Mouse (Mus musculus) heart, embryonic 16.5 days (tissue): ENCODE data around the gene Pola1. TPM values are rescaled to one million over a fixed set of nuclear protein-coding genes. Genes with fewer than 3 reads are reported as not detected.

ENCODE experiments used
- ATAC-seq: fragments of 200-750 bp; cut with Nextera tagmentation; replicated peaks from 2 replicates; pipeline ENCODE4 v1.8.0; 2017; ENCODE audit warnings: moderate number of reproducible peaks; ENCODE audit not compliant: insufficient read depth, low FRiP score; ENCODE audit errors: extremely low read depth
- H3K27ac ChIP-seq: fragments of 300-500 bp; sonication (generic); 2 replicates; pipeline ENCODE4 v1.5.1; 2014; ENCODE audit warnings: mild to moderate bottlenecking, low read length, control low read depth, moderate library complexity
- H3K27me3 ChIP-seq: fragments of 300-500 bp; sonication (generic); 2 replicates; pipeline ENCODE4 v1.6.1; 2014; ENCODE audit warnings: low read length, mixed read lengths; ENCODE audit not compliant: control insufficient read depth, insufficient read depth
- H3K36me3 ChIP-seq: fragments of 300-500 bp; sonication (generic); 2 replicates; pipeline ENCODE4 v1.6.1; 2014; ENCODE audit not compliant: control insufficient read depth, insufficient read depth
- H3K4me1 ChIP-seq: fragments of 300-500 bp; sonication (generic); 2 replicates; pipeline ENCODE4 v1.6.1; 2014; ENCODE audit warnings: low read length, mixed read lengths; ENCODE audit not compliant: control insufficient read depth, insufficient read depth
- H3K4me2 ChIP-seq: fragments of 300-500 bp; sonication (generic); 2 replicates; pipeline ENCODE4 v1.6.1; 2014; ENCODE audit warnings: low read depth, mild to moderate bottlenecking, control low read depth, low read length
- H3K4me3 ChIP-seq: fragments of 300-500 bp; sonication (generic); 2 replicates; pipeline ENCODE4 v1.5.1; 2014; ENCODE audit warnings: mild to moderate bottlenecking, control low read depth, low read length
- H3K9ac ChIP-seq: fragments of 300-500 bp; sonication (generic); 2 replicates; pipeline ENCODE4 v1.6.1; 2014; ENCODE audit warnings: low read length, control low read depth
- H3K9me3 ChIP-seq: fragments of 300-500 bp; sonication (generic); replicated peaks from 2 replicates; pipeline ENCODE4 v1.6.1; 2016; ENCODE audit warnings: low read length; ENCODE audit not compliant: control insufficient read depth
- WGBS: fragments of 180-500 bp; shearing (Covaris S2); extraction: QIAGEN DNeasy Blood & Tissue Kit; methylation state at CpG from one replicate; pipeline ENCODE4 v1.1.7; 2014; 5-methylcytosine and 5-hydroxymethylcytosine counted together
- polyA plus RNA-seq: library from polyadenylated mRNA; unstranded; fragments of >200 nt; fragmentation: Nextera tagmentation; extraction: Ambion mirVana; gene quantifications from 2 replicates; pipeline ENCODE4 v1.2.1, GENCODE M21; 2015

Gene Pola1
- polyA plus RNA-seq, 1 experiment from 2014 or later: 11.6 TPM

DNA sequence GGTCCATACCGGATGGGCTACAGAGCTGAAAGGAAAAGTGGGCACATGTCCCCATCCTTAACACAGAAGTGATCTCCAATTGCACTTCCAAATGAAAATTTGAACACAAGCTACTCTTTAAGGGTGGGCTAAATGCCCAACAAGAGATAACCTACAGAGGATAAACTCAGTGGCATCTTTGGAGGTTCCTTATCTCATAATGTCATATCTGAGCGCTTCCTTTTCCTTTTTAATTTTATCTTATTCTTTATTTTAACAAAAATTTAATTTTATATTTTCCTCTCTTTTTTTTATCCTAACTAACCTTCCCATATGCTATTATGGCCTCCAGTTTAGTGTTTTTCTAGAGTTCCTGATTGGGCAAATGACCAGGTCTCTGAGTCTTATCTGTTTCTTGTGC, 18.8 kb upstream of the Pola1 start:
- H3K27ac ChIP-seq: no peak overlapping the region
- no peak for ATAC-seq
- no peak overlapping the region for H3K4me3 ChIP-seq
- no peaks in the 10 kb centered on the region for H3K36me3 ChIP-seq
- H3K4me2 ChIP-seq: no peak overlapping the region
- H3K27me3 ChIP-seq: no peaks in the 10 kb centered on the region
- H3K9ac ChIP-seq: no peak overlapping the region
- H3K9me3 ChIP-seq: no peaks in the 10 kb centered on the region
- H3K4me1 ChIP-seq: no peaks in the 10 kb centered on the region
- WGBS: 87% methylated on average over 2 of the region's 2 CpGs

DNA sequence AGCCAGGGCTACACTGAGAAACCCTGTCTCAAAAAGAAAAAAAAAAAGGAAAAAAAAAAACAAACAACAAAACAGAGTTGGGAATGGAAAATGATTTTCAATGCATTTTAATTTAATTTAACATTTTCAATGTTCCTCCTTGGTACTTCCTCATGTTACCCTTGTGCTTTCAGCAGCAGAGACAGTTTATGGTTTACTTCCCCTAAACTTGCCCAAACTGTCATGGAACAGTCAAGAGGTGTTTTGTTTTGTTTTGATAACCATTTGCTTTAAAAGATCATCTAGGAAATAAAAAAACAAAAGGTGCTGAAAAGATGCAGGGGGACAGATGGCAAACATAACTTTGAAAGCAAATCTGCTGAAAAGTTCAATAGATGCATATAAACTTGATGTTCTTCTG, 12.1 kb upstream of the Pola1 start:
- H3K9ac ChIP-seq: no peak overlapping the region
- H3K4me2 ChIP-seq: no peak overlapping the region
- H3K9me3 ChIP-seq: no peaks in the 10 kb centered on the region
- no peaks in the 10 kb centered on the region for H3K4me1 ChIP-seq
- H3K4me3 ChIP-seq: no peak overlapping the region
- no peaks in the 10 kb centered on the region for H3K36me3 ChIP-seq
- no peaks in the 10 kb centered on the region for H3K27me3 ChIP-seq
- ATAC-seq: no peak
- no peak overlapping the region for H3K27ac ChIP-seq

DNA sequence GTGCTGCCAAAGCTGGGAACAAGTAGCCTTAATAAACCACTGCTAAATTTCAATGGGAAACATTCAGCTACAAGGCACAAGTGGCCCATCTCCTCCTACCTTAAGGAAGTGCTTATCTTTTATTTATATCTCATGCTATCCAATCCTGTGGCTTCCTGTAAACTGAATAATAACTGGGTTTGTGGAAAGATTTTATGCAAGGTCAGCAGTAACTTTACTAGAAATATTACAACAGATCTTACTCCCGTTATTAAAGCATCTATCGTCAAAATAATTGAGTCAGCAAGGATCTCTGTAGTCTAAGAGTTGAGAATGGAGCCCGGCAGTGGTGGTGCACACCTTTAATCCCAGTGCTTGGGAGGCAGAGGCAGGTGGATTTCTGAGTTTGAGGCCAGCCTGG, 11.6 kb upstream of the Pola1 start:
- no peak overlapping the region for H3K4me2 ChIP-seq
- no peak for ATAC-seq
- H3K9ac ChIP-seq: no peak overlapping the region
- H3K36me3 ChIP-seq: no peaks in the 10 kb centered on the region
- H3K27ac ChIP-seq: no peak overlapping the region
- no peaks in the 10 kb centered on the region for H3K9me3 ChIP-seq
- no peaks in the 10 kb centered on the region for H3K27me3 ChIP-seq
- H3K4me3 ChIP-seq: no peak overlapping the region
- no peaks in the 10 kb centered on the region for H3K4me1 ChIP-seq
- 75% methylated on average over 3 of the region's 3 CpGs for WGBS

DNA sequence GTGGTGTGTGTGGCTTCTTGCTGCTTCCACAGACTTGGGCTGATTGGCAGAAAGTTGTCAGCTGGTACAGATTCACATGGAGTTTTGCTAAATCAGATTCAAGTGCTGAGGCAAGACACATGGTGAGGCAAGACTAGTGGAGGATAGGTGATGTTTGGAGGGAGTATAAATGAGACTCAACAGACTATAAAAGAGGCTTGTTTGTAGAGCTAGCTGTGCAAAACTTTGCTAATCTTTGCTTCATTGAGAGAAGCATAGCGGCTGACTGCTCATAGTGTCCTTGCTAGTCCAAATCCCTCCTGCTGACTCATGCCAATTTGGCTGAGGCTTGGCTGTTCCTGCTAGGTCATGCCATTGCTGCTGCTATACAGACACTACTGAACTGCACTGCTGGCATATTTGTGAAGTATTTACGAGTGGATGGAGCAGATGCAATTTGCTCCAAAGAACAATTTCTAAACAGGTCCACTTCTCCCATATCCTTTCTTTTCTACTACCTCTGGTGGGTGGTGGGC, 3.0 kb upstream of the Pola1 start:
- no peaks in the 10 kb centered on the region for H3K27me3 ChIP-seq
- H3K9me3 ChIP-seq: no peaks in the 10 kb centered on the region
- no peak for ATAC-seq
- H3K9ac ChIP-seq: no peak overlapping the region
- H3K4me3 ChIP-seq: no peak overlapping the region
- WGBS: 63% methylated on average over 2 of the region's 2 CpGs
- H3K36me3 ChIP-seq: no peaks in the 10 kb centered on the region
- H3K4me1 ChIP-seq: peaks cover 3% of the 10 kb centered on the region
- H3K27ac ChIP-seq: no peak overlapping the region
- no peak overlapping the region for H3K4me2 ChIP-seq

DNA sequence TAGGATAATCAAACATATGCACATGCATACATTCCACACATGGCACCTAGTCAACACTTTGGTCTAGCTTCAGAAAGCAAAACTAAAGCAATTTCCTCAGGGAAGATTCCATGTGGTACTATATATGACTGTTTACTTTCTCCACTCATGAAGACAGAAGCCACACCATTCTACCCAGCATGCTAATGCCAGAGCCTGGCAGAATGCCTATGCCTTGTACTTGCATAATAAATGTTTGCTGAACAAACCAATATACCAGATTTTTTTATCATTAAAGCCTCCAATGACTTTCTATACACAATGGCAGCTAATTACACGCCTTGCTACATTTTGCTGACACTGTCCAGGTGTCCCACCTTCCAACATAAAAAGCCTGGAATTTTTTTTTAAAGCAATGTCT, 1.7 kb downstream of the Pola1 start:
- H3K9me3 ChIP-seq: no peaks in the 10 kb centered on the region
- H3K36me3 ChIP-seq: no peaks in the 10 kb centered on the region
- H3K9ac ChIP-seq: no peak overlapping the region
- no peak overlapping the region; the same call in 1 of the 2 replicates for H3K4me2 ChIP-seq
- H3K27me3 ChIP-seq: no peaks in the 10 kb centered on the region
- H3K27ac ChIP-seq: no peak overlapping the region
- WGBS: 54% methylated on average over 1 of the region's 1 CpGs
- H3K4me1 ChIP-seq: peaks cover 3% of the 10 kb centered on the region
- no peak for ATAC-seq
- peak overlapping the region; percentile 66; the same call in 1 of the 2 replicates for H3K4me3 ChIP-seq

DNA sequence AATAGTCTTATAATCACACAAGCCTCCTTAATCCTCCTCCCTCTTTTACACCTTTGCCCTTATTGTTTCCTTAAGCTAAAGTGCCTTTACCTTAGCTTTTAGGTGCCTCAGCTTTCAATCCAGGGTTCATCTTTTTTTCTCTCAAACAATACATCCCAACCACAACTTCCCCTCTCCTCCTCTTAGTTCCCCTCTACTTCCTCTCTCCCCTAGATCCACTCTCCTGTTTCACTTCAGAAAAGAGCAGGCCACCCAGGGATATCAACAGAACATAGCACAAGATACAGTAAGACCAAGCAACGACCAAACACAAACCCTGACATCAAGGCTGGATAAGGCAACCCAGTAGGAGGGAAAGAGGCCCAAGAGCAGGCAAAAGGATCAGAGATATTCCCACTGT, 29.7 kb downstream of the Pola1 start:
- Histone ChIP-seq H3K27me3 (no peaks in the 10 kb centered on the region), H3K9ac (no peak overlapping the region), H3K9me3 (no peaks in the 10 kb centered on the region), H3K4me2 (no peak overlapping the region), H3K4me1 (no peaks in the 10 kb centered on the region), H3K27ac (no peak overlapping the region), H3K4me3 (no peak overlapping the region), H3K36me3 (peaks cover 2% of the 10 kb centered on the region; the same call in 1 of the 2 replicates)
- 82% methylated on average over 1 of the region's 1 CpGs for whole genome bisulfite sequencing
- ATAC-seq: no peak

DNA sequence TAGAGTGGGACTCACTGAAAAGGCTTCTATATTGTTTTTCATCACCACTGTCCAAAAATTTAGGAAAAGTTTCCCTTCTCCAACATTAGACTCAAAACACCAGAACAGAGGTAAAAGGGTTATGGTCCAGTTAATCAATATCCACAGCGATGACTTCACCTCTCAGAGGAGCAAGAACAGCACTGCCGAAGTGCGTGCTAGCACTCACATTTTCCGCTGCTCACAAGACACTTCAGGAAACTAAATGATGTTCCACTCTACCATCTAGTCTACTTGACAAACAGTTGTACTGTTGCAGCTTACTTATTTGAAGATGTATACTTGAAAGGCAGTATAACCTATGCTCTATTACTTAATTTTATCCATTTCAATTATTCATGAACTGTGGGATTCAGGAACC, 37.7 kb downstream of the Pola1 start:
- H3K4me3 ChIP-seq: no peak overlapping the region
- no peaks in the 10 kb centered on the region for H3K27me3 ChIP-seq
- no peaks in the 10 kb centered on the region for H3K9me3 ChIP-seq
- H3K4me1 ChIP-seq: no peaks in the 10 kb centered on the region
- no peaks in the 10 kb centered on the region for H3K36me3 ChIP-seq
- ATAC-seq: no peak
- no peak overlapping the region for H3K4me2 ChIP-seq
- H3K27ac ChIP-seq: no peak overlapping the region
- WGBS: 91% methylated on average over 4 of the region's 4 CpGs
- no peak overlapping the region for H3K9ac ChIP-seq

DNA sequence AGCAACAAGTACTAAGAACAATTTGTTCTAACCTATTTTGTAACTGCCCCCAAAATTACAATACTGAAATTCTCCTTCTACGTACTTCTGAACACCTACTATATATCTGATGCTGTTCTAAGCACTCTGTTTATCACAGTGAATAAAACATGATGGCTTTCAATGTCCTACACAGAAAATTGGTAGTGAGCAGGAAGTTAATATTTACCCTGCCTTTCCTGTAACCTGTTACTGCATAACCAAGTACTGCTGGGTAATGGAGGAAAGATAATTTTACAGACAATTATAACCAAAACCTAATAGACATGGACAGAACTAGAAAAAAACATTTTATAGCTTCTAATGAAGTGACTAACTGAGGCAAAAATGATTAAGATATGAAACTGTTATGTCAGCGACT, 51.0 kb downstream of the Pola1 start:
- no peak overlapping the region for H3K4me3 ChIP-seq
- no peak overlapping the region for H3K9ac ChIP-seq
- H3K4me1 ChIP-seq: no peaks in the 10 kb centered on the region
- ATAC-seq: no peak
- no peaks in the 10 kb centered on the region for H3K36me3 ChIP-seq
- no peak overlapping the region for H3K27ac ChIP-seq
- H3K9me3 ChIP-seq: no peaks in the 10 kb centered on the region
- no peaks in the 10 kb centered on the region for H3K27me3 ChIP-seq
- no peak overlapping the region for H3K4me2 ChIP-seq
- WGBS: 77% methylated on average over 2 of the region's 2 CpGs

DNA sequence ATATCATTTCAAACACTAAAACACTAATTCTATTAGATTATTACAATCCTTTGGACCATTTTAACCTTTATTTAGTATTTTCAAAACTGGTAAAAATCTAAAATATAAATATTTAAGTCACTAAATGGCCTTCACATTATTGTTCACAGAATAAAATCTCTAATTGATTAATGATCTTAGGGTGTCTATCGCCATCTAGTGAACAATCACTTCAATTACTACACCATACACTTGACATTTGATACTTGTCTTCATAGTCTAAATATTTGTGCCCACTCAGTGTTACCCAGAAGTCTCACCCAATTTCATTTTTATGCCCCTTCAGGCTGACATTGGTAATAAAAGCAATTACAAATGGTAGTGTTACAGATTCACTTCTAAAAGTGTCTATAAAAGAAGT, 74.8 kb downstream of the Pola1 start:
- no peaks in the 10 kb centered on the region for H3K27me3 ChIP-seq
- no peak overlapping the region for H3K27ac ChIP-seq
- no peaks in the 10 kb centered on the region for H3K36me3 ChIP-seq
- no peak overlapping the region for H3K4me3 ChIP-seq
- no peak for ATAC-seq
- H3K9me3 ChIP-seq: no peaks in the 10 kb centered on the region
- 32% methylated on average over 1 of the region's 1 CpGs for WGBS
- H3K9ac ChIP-seq: no peak overlapping the region
- H3K4me2 ChIP-seq: no peak overlapping the region
- no peaks in the 10 kb centered on the region for H3K4me1 ChIP-seq

DNA sequence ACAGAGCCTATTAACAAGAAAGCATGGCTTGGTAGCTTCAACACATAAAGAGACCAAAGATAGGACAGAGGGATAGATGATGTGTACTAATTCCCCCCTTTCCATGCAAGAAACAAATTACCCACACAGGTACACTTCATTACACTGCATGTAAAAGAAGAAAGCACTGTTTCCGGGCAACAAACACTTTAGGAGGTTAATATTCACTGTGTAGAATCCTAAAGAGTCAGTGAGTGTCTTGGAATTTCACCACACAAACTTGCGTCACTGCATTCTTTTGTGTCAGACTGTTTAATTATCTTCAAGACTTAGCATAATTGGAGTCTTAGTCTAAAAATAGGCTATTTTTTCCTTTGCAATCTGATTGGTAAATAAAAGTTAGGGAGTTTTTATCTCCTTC, 92.2 kb downstream of the Pola1 start:
- Histone ChIP-seq H3K27ac (no peak overlapping the region), H3K9ac (no peak overlapping the region), H3K36me3 (no peaks in the 10 kb centered on the region), H3K4me3 (no peak overlapping the region), H3K4me1 (no peaks in the 10 kb centered on the region), H3K9me3 (no peaks in the 10 kb centered on the region), H3K4me2 (no peak overlapping the region), H3K27me3 (no peaks in the 10 kb centered on the region)
- ATAC-seq: no peak
- WGBS: 68% methylated on average over 2 of the region's 2 CpGs
